Mouse (Mus musculus) skeletal muscle tissue, adult 2 months (tissue): ENCODE results near the gene Scube2.

Experiments
- DNase-seq: peaks from one replicate; pipeline ENCODE4 v3.0.0-alpha.2; 2012; ENCODE audit warnings: low read depth, low spot score

Scube2 gene

GRCm38 (mm10) chr7:109850531-109850930 is 14.9 kb downstream of the Scube2 start:
- DNase-seq = no peak

DNA sequence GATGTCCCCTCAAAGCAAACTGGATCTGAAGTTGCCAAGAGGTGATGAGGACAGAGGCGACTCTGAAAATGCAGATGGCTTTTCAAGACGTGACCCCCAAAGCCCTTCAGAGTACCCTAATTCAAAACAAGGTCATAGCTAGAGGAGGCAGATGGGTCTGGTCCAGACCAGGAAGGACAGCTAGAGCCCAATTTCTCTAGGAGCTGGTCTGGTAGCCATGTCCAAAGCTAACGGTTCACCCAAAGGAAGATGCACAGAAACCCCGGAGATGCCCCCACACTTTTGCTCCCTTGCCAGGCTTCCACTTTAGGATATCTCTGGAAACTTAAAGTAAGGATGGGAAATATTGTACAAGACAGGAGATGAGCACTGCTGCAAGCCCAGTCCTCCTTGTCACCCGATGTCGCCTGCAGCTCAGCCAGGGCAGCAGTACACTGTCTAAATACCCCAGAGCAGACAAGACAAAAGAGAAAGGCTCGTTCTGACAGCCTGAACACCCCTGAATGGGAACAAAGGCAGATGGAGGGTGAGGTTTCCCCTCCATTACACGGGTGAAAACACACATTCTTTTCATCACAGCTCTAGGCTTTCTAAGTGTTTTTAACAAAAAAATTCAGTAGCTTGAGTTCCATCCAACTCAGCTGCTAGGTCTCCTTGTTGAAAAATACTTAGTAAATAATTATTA is 15.6 kb downstream of the Scube2 start:
- no peak for DNase-seq

DNA sequence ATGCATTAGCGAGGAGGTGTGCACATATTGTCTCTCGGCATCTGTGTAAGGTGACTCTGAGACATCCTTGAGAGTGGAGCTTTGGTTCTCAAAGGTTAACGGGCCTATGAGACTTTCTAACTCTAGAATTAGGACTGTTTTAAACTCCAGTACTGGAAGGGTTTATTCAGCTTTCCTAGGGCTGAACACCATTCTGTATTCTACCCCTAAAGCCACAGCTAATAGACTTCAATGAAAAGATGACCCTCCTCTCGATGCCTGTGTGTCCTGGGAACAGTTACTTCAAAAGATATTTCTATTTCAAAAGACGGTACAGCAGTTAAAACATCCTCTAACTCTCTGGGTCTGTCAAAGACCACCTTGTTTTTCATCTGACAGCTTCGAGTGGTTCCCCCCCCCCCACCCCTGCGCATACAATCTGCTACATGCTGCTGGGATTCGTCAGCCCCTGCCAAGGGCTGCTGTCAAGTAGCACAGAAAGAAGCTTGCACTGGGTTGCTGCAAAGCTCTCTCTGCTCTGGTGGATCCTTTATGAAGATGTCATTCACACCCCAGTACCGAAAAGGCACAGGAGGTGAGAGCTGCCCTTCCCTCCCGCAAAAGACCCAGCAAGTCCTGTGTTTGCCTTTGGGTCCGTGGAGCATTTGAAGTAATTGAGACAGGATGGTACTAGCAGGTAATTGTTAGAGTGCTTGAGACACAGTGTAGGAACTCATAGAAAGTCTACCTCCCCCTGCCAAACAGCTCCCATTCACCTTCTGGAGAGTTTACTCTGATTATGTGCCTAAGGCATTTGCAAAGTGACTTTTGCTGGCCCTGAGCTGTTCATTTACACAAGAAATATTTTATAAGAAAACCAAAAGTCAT is 16.4 kb downstream of the Scube2 start:
- no peak for DNase-seq

GRCm38 (mm10) chr7:109844100-109844499 is 21.4 kb downstream of the Scube2 start:
- DNase-seq = no peak

GRCm38 (mm10) chr7:109841618-109842418 is 23.7 kb downstream of the Scube2 start:
- DNase-seq = no peak

DNA sequence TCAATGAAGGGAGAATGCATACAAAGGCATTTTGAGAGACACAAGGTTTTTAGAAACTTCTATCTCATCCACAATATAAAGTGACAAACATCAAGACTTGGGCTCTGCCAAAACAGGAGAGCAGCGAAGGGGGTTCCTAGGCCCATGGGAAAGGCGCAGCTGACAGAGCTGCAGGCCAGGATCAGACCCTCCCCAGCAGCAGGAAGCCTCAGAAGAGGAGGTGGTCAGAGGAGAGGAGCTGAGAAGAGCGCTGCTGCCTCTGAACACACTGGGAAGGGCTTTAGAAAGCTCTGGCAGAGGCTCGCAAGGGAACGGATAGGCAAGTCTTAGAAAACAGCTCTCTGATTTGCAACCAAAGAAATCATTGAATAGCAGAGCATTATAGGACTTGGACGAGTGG is 24.4 kb downstream of the Scube2 start:
- no peak for DNase-seq

DNA sequence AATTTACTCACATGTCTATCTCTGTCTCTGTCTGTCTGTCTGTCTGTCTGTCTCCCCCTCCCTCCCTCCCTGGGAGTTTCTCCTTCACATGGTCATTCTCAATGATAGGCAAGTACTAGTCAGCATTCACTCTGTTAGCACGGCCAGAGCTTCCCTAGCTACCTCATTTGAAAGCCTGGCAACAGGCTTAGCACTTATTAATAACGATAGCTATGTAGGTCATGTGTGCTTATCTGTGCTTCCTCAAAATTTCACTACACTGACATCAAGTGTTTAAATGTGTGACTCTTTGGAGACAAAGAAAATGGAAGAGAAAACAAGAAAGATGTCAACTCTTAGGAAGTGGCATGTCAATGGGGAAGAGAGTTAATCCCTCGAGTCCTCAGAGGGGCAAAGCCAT is 26.9 kb downstream of the Scube2 start:
- no peak for DNase-seq

- no peak for DNase-seq
These were observed 27.8 kb downstream of the Scube2 start for GRCm38 (mm10) chr7:109837651-109838050.

GRCm38 (mm10) chr7:109834894-109835293 is 30.6 kb downstream of the Scube2 start:
- DNase-seq = no peak

GRCm38 (mm10) chr7:109831376-109831775 is 34.1 kb downstream of the Scube2 start:
- DNase-seq = no peak

GRCm38 (mm10) chr7:109826911-109827310 is 38.6 kb downstream of the Scube2 start:
- no peak for DNase-seq

DNA sequence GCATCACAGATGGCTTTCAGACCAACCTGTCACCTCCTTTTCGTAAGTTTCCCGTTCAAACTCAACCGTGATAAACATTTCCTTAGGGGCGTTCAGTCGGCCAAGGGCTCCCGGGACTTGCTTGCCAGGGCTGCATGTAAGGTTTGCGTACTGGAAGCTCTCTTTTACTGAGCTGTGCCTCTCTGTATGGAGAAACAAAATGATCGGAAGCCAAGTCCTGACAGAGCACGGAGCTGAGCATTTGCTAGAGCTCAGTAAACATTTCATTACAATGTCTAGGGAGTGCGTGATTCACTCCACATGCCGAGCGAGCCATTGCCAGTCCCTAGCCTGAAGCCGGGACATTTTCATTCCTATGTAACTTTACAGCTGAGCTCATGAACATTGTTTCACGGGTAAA is 40.2 kb downstream of the Scube2 start:
- no peak for DNase-seq

DNA sequence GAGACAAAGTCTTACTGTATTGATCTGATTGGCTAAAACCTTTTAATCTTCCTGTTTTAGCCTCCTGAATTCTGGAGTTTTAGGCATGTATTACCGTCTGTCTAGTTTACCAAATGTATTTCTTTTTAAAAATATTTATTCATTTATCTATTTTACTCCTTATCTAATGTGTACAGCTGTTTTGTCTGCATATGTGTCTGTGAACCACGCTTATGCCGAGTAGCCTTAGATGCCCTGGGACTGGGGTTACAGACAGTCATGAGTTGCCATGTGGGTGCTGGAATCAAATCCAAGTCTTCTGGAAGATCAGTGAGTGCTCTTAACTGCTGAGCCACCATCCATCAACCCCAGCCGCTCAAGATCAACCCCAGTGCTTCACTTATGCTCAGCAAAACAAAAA is 46.9 kb downstream of the Scube2 start:
- DNase-seq = no peak

- DNase-seq = no peak
These were observed 47.5 kb downstream of the Scube2 start for GRCm38 (mm10) chr7:109817954-109818353.

DNA sequence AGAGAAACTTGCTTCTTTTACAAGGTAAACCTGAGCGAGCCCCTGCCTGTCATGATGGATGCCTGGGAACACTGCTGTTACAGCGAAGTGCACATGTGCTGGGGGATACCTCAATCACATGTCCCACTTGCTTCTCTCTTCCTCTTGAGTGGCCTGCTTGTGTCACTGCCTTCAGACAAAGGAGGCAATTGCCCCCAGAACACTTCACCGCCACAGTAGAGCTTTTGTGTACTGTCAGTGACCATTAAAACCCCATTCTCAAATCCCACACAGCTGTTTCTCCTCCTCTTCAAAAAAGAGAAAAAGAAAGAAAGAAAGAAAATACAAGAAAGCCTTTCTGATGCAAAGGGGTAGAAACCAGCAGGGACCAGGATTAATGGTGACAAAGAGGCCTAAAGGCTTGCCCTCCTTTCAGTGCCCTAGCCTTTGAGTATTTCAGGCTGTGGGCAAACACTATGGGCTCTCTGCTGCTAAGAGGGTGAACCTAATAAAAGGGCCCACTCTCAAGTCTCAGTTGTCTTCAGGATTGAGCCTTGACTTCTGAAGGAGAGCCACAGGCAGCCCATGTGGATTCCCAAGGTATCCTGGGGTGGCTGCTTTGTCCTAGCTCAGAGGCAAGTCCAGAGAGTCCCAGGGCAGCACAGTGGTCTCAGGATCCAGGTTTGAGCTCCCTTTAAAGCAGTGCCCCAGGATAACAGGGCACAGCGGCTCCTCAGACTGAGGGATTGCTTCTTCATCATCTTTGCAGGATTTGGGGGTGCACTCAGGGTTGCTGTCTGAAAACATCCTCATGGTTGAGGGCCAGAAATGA is 51.9 kb downstream of the Scube2 start:
- DNase-seq = no peak

DNA sequence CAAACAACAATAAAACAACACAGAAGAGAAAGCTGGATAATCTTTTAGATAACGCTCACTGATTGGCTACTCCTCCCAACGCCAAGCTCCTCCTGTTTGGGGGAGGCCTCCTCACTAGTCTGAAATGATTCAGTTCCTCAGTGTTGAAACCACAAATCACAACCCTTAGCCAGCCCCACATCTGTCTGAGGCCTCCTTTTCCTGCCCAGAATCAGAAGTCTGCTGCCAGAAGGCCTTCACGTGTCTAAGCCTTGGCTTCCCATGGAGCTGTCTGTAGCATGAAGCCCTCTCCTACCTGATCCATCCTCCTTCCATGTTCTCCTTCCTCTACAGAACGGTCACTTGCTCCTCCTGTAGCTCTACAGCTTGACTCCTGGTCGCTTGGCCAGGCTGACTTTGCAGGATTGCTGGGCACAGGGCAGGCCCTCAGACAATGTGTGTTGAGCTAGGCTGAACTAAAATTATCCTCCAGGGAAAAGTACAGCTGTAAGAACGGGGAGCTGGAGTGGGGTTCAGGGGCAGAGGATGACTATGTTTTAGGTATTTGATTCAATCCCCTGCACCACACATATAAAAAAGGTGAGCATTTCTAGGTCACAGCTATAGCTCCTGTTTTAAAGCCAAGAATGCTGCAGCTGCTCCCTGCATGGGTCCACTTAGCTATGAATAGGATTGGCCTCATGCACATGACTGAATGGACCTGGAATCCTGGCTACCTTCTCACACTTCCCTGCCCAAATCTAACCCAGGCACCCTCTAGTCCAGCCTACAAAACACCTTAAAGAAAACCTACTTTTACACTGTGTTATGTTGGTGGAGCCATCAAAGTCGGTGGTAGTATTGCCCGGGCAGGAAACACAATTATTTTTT is 57.6 kb downstream of the Scube2 start:
- DNase-seq = no peak

DNA sequence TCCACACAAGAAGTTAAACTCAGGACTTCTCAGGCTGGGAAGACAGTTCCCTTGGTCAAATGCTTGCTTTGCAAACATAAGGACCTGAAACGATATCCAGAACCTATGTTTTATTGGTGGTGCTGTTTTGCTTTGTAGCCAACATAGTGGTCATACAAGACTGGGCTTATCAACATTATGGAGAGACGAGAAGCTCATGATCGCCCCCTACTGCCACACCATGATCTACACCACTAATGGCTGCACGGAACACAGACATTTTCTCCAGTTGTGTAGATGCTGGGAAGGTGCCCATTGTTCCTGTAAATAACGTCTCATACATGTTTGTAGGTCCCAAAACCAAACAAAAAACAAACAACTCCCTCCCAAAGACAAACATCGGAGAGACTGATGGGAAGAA is 60.6 kb downstream of the Scube2 start:
- no peak for DNase-seq

DNA sequence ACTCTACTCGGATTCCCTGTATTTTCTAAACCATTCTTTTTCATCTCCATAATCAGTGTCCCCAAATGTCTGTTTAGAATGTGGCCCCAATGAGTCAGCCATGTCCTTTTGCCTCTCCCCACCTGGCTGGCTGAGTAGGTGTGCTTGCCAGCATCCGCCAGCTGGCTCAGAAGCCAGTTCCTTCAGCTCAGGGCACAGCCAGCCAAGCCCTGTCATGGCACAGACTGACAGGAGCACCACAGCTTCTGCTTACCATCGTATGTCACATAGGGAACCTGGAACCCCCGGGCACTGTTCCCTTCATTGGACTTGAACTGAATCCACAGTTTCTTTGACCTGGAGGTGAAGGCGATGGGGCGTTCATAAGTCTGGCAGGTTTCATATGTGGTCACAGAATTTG is 61.1 kb downstream of the Scube2 start:
- no peak for DNase-seq

DNA sequence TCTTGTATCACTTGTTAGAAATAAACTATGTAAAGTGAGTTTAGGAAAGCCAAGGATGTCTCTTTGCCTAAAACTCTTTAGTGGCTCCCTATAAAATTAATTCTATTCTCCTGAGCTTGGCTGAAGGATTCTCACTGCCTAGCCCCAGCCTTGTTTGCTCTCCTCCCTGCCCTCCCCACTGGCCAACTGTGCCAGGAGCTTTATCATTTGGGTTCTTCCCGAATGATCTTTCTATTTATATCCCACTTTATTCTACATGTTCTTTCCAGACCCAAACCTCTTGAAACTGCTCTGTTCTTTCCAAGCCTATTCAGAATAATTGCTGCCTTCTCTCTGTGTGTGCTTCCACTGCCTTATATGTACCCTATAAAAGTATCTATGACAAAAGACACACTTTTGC is 62.0 kb downstream of the Scube2 start:
- no peak for DNase-seq

DNA sequence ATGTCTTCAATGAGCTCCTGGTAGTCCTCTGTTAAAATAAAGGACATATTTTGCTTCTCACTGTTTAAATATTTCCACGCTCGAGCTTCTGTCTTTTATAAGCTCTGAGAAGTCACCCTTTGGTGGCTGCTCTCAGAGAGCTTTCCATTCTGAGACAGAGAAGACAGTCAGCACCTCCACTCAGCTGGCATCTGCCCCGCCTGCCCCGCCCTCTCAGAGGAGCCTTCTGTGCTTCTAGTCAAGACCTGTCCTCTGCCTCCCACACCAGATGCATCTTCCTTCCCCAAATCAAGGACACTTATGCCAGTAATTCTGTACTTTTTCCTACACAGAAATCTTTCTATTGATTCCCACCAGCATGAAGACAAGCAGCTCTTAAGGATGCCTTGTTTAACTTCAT is 64.9 kb downstream of the Scube2 start:
- DNase-seq = no peak
